13 mouse cellular contexts compared by ENCODE assay signal in genomic region chr1:154223807-154224207, GRCm38 (mm10). TPM values are rescaled to one million over a fixed set of nuclear protein-coding genes. Genes with fewer than 3 reads are reported as not detected.
DNase-seq lines count a peak whose midpoint lies in the region; ATAC-seq and TF ChIP-seq lines count a peak whose summit lies in the region.
"Had no signal": no experiment of that assay in that cellular context is flagged by ENCODE, and none has a peak within 500 bp of the region (broad histone marks: within the 10 kb centered on the region; RNA-seq: fewer than 3 reads in every experiment).

No protein-coding gene starts in this region.

- no peaks in the 10 kb centered on the region for H3K36me3 ChIP-seq in midbrain, postnatal 0 days (ENCODE audit: insufficient read depth, low read length)
- no peaks in the 10 kb centered on the region for H3K36me3 ChIP-seq in lung, postnatal 0 days (ENCODE audit: insufficient read depth, low read length)
- H3K36me3 ChIP-seq: heart, embryonic 15.5 days had no signal

- no peak overlapping the region for H3K9ac ChIP-seq in midbrain, postnatal 0 days (replicated peaks; ENCODE audit: low read length, poor library complexity, severe bottlenecking)
- no peak overlapping the region for H3K9ac ChIP-seq in lung, postnatal 0 days (replicated peaks; ENCODE audit: low read depth)
- H3K9ac ChIP-seq: heart, embryonic 15.5 days had no signal

- 0% methylated on average over 1 of the region's 1 CpGs for WGBS in midbrain, postnatal 0 days
- WGBS in lung, postnatal 0 days, result 27% methylated on average over 1 of the region's 1 CpGs

- H3K27me3 ChIP-seq in midbrain, postnatal 0 days (ENCODE audit: insufficient read depth, low read length), result no peaks in the 10 kb centered on the region
- H3K27me3 ChIP-seq in lung, postnatal 0 days (replicated peaks; ENCODE audit: insufficient read depth, low read length), result no peaks in the 10 kb centered on the region
- H3K27me3 ChIP-seq: heart, embryonic 15.5 days had no signal

- no peak overlapping the region for H3K4me2 ChIP-seq in midbrain, postnatal 0 days (ENCODE audit: low read depth, low read length, poor library complexity, severe bottlenecking)
- no peak overlapping the region for H3K4me2 ChIP-seq in lung, postnatal 0 days (replicated peaks; ENCODE audit: low read depth, low read length)
- H3K4me2 ChIP-seq: heart, embryonic 15.5 days had no signal

- no peaks in the 10 kb centered on the region for H3K9me3 ChIP-seq in midbrain, postnatal 0 days (ENCODE audit: low read length)
- no peaks in the 10 kb centered on the region for H3K9me3 ChIP-seq in lung, postnatal 0 days (ENCODE audit: low read length)
- H3K9me3 ChIP-seq: heart, embryonic 15.5 days had no signal

- H3K4me3 ChIP-seq in midbrain, postnatal 0 days (ENCODE audit: low read depth, low read length), result no peak overlapping the region
- H3K4me3 ChIP-seq in lung, postnatal 0 days (ENCODE audit: low read depth, low read length), result no peak overlapping the region
- H3K4me3 ChIP-seq: heart, embryonic 15.5 days had no signal

- no peaks in the 10 kb centered on the region for H3K4me1 ChIP-seq in midbrain, postnatal 0 days (ENCODE audit: insufficient read depth, low read length)
- no peaks in the 10 kb centered on the region for H3K4me1 ChIP-seq in lung, postnatal 0 days (ENCODE audit: insufficient read depth, low read depth, low read length)
- H3K4me1 ChIP-seq: heart, embryonic 15.5 days had no signal

- TF ChIP-seq EP300 in lung, postnatal 0 days (IDR thresholded peaks at IDR 0.05), result no peak

- H3K27ac ChIP-seq in midbrain, postnatal 0 days (ENCODE audit: low read depth, low read length), result no peak overlapping the region
- no peak overlapping the region for H3K27ac ChIP-seq in lung, postnatal 0 days (ENCODE audit: low read length)
- H3K27ac ChIP-seq: heart, embryonic 15.5 days had no signal

- intact Hi-C loops in heart, postnatal 14 days (cut with DNase I), result no loop called here

- ATAC-seq in midbrain, postnatal 0 days (ENCODE audit: low FRiP score), result peak; percentile 83
- no peak for ATAC-seq in lung, postnatal 0 days
- ATAC-seq: Patski had no signal

- peak; percentile 40 to 47 for DNase-seq in cerebellum, postnatal 14 days
- no peak for DNase-seq in cerebellum, adult 8-10 months
- DNase-seq in brain, adult 2 months (ENCODE audit: low read depth, low spot score), result peak; percentile 86
- peak; percentile 44 to 70 for DNase-seq in layer of hippocampus, postnatal 14 days (ENCODE audit: low spot score in 2 of 2)
- DNase-seq in midbrain, postnatal 0 days (ENCODE audit: low spot score), result peak; percentile 77
- DNase-seq in heart, postnatal 14 days, result no peak
- DNase-seq in lung, postnatal 0 days (ENCODE audit: low spot score), result no peak
- DNase-seq in spleen, adult 12 weeks (ENCODE audit: low spot score), result no peak

- TF ChIP-seq CTCF in midbrain, postnatal 0 days (IDR thresholded peaks at IDR 0.05), result peak; percentile 77
- no peak for TF ChIP-seq CTCF in lung, postnatal 0 days (IDR thresholded peaks at IDR 0.05)

RNA-seq across cellular contexts. Expression of gene Zfp648, which starts 22.8 kb away (rescaled TPM):
- under 1 TPM; 0.19 to 0.28 TPM for total RNA-seq in layer of hippocampus, postnatal 14 days (2021)
- not detected in 2 replicates for total RNA-seq in midbrain, postnatal 0 days (2014; rRNA removed)
- polyA plus RNA-seq in midbrain, postnatal 0 days (2015; fragmentation: Nextera tagmentation; extraction: Ambion mirVana), result 0.75 and 0.85 TPM in 2 replicates
- not detected for total RNA-seq in heart, postnatal 14 days (2021)
- polyA plus RNA-seq in lung, postnatal 0 days (2015; fragmentation: Nextera tagmentation; extraction: Ambion mirVana), result not detected in 2 replicates
- polyA plus RNA-seq: large intestine, adult 2 months; liver, embryonic 16.5 days; Patski; stomach, embryonic 14.5 days had no signal

Comparison
In these comparisons a context has a peak if more than half of its experiments do, and no peak if none do; other contexts are left out.
1. DNase-seq: peak in cerebellum, postnatal 14 days (2 of 2), brain, adult 2 months (single experiment), layer of hippocampus, postnatal 14 days (2 of 2) and midbrain, postnatal 0 days (single experiment); none in cerebellum, adult 8-10 months (single experiment), heart, postnatal 14 days (0 of 2), lung, postnatal 0 days (single experiment) and spleen, adult 12 weeks (single experiment).